Mouse (Mus musculus) brain, embryonic 14.5 days (tissue): Measurements from ENCODE around the gene 9630041A04Rik. TPM values are rescaled to one million over a fixed set of nuclear protein-coding genes. Genes with fewer than 3 reads are reported as not detected.
A peak's percentile ranks its signal among the peaks of the same experiment; 100 is the strongest.

ENCODE experiments used
- DNase-seq: peaks from one replicate; pipeline ENCODE4 v3.0.0-alpha.2; 2011; ENCODE audit warnings: low read depth
- CTCF ChIP-seq: fragments of 200-500 bp; IDR thresholded peaks from 2 replicates; pipeline ENCODE4 v1.5.1; 2012; ENCODE audit warnings: inconsistent platforms, mild to moderate bottlenecking, moderate library complexity, borderline replicate concordance; ENCODE audit not compliant: insufficient read depth, insufficient read length; ENCODE audit errors: extremely low read depth
- POLR2A ChIP-seq: fragments of 200-500 bp; IDR thresholded peaks from 2 replicates; pipeline ENCODE4 v1.6.1; 2012; ENCODE audit warnings: mild to moderate bottlenecking, inconsistent platforms, borderline replicate concordance; ENCODE audit not compliant: poor library complexity, insufficient read depth, insufficient read length, severe bottlenecking; ENCODE audit errors: extremely low read depth
- polyA plus RNA-seq: library from polyadenylated mRNA; depleted of rRNA; stranded (reverse); fragments of >200 nt; gene quantifications from 2 replicates; pipeline ENCODE4 v1.2.3, GENCODE M21; 2012; rRNA removed

The 9630041A04Rik gene
- not detected in 2 replicates for polyA plus RNA-seq

- DNase-seq: no peak
- TF ChIP-seq POLR2A: no peak
- no peak for TF ChIP-seq CTCF
Measured at GRCm38 (mm10) chr9:101861596-101862471, at the start of gene 9630041A04Rik. Gene 9630041A04Rik, plus strand, starts transcription at chr9:101861841.

GRCm38 (mm10) chr9:101823896-101824295 is 37.7 kb upstream of the 9630041A04Rik start:
- peak; percentile 85 for DNase-seq
- TF ChIP-seq POLR2A (no peak), CTCF (no peak)

- DNase-seq: no peak
Measured at GRCm38 (mm10) chr9:101825626-101826025, 36.0 kb upstream of the 9630041A04Rik start.

GRCm38 (mm10) chr9:101833619-101834018 is 28.0 kb upstream of the 9630041A04Rik start:
- DNase-seq: no peak
- TF ChIP-seq POLR2A (no peak), CTCF (no peak)

More at GRCm38 (mm10) chr9:101825626-101826025, 36.0 kb upstream of the 9630041A04Rik start:
- no peak for TF ChIP-seq CTCF
- no peak for TF ChIP-seq POLR2A

- TF ChIP-seq CTCF (no peak), POLR2A (no peak)
- DNase-seq: no peak
Measured at GRCm38 (mm10) chr9:101841101-101841500, 20.5 kb upstream of the 9630041A04Rik start.

GRCm38 (mm10) chr9:101843893-101844292 is 17.7 kb upstream of the 9630041A04Rik start:
- DNase-seq: no peak
- TF ChIP-seq POLR2A (no peak), CTCF (no peak)

GRCm38 (mm10) chr9:101845691-101846090 is 15.9 kb upstream of the 9630041A04Rik start:
- no peak for TF ChIP-seq POLR2A
- no peak for TF ChIP-seq CTCF
- DNase-seq: no peak

- DNase-seq: peak; percentile 92
- TF ChIP-seq CTCF (no peak), POLR2A (no peak)
Measured at GRCm38 (mm10) chr9:101862481-101863065, 932 bp downstream of the 9630041A04Rik start.

GRCm38 (mm10) chr9:101863130-101863529 is 1.5 kb downstream of the 9630041A04Rik start:
- no peak for DNase-seq
- no peak for TF ChIP-seq CTCF
- TF ChIP-seq POLR2A: no peak

GRCm38 (mm10) chr9:101868593-101868992 is 7.0 kb downstream of the 9630041A04Rik start:
- TF ChIP-seq POLR2A: no peak
- no peak for TF ChIP-seq CTCF
- no peak for DNase-seq

- TF ChIP-seq POLR2A (no peak), CTCF (no peak)
- no peak for DNase-seq
Measured at GRCm38 (mm10) chr9:101870034-101870433, 8.4 kb downstream of the 9630041A04Rik start.
